Mouse (Mus musculus): ENCODE measurements at regions not wholly inside any gene's neighbourhood (a gene's known extent, or its start where the extent isn't known, plus 50 kb on each side); places are given as distances from the start of the nearest gene placed in this dataset.

DNA sequence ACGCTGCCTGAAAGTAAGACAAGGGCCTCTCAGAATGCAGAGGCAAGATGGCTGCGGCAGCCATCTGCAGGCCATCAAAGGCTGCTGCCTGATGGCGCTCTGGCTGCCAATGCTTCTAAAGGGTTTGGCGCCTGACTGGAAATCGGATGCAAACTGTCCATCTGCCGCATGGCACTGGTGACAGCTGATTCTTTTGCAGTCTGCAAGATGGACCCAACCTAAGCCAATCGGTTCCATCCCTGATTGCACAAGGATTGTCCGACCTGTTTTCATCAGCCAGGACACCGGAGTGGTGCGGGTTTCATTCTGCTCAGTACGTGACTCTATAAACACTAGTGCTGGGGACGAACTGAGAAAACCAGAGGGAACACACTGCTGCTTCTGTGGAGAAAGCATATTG, 183.1 kb upstream of the Tbc1d5 start:
- no peaks in the 10 kb centered on the region for H3K27me3 ChIP-seq (ENCODE audit: control insufficient read depth, insufficient read depth, insufficient read length)
- H3K4me2 ChIP-seq (ENCODE audit: low read depth), result no peak overlapping the region
- H3K4me3 ChIP-seq, result no peak overlapping the region
- no peaks in the 10 kb centered on the region for H3K79me2 ChIP-seq (ENCODE audit: control insufficient read depth, insufficient read depth)
- H3K36me3 ChIP-seq (ENCODE audit: control insufficient read depth, insufficient read depth), result no peaks in the 10 kb centered on the region
- H3ac ChIP-seq (ENCODE audit: control insufficient read depth, insufficient read length), result no peak overlapping the region
- TF ChIP-seq TCF12 (IDR thresholded peaks at IDR 0.05; ENCODE audit: insufficient read depth, poor library complexity, severe bottlenecking) (no peak), MAX (IDR thresholded peaks at IDR 0.05; ENCODE audit: low read depth) (no peak), POLR2A (IDR thresholded peaks at IDR 0.05; ENCODE audit: insufficient read length, low read depth) (no peak), USF1 (IDR thresholded peaks at IDR 0.05; ENCODE audit: low read depth) (no peak), SRF (IDR thresholded peaks at IDR 0.05; ENCODE audit: control insufficient read depth, insufficient read length, low read depth) (no peak), POLR2AphosphoS2 (IDR thresholded peaks at IDR 0.05; ENCODE audit: insufficient read length, low read depth) (no peak), E2F4 (IDR thresholded peaks at IDR 0.05; ENCODE audit: insufficient read depth) (no peak), MYOG (IDR thresholded peaks at IDR 0.05; ENCODE audit: control insufficient read depth in 1 of 3, insufficient read depth in 1 of 3, insufficient read length in 2 of 3, low read depth in 2 of 3) (no peak), MYOD1 (IDR thresholded peaks at IDR 0.05; ENCODE audit: control insufficient read depth in 1 of 3, insufficient read length in 2 of 3, low read depth in 2 of 3) (no peak), TCF3 (IDR thresholded peaks at IDR 0.05; ENCODE audit: insufficient read length, low read depth) (no peak), REST (IDR thresholded peaks at IDR 0.05; ENCODE audit: insufficient read depth, insufficient read length) (no peak)

DNA sequence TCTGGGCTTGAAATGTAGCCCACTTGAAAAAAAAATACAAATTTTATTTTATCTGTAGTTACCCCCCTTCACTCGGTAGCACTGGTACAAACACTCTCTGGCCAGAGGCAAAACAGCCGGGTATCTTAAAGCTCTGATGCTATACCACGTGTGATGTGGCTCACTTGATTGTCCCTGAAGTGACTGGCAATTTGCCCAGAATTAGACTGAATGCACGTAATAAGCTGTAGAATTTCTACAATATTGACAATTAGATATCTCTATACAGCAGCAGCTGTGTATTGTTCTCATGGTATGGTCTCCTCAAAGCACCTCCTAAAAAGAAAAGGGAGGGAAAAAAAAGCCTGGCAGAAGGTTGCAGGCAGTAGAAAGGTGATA, 179.2 kb upstream of the Tbc1d5 start:
- no peak overlapping the region for H3K4me2 ChIP-seq (ENCODE audit: low read depth)
- no peaks in the 10 kb centered on the region for H3K36me3 ChIP-seq (ENCODE audit: control insufficient read depth, insufficient read depth)
- H3K27me3 ChIP-seq (ENCODE audit: control insufficient read depth, insufficient read depth, insufficient read length), result no peaks in the 10 kb centered on the region
- no peaks in the 10 kb centered on the region for H3K79me2 ChIP-seq (ENCODE audit: control insufficient read depth, insufficient read depth)
- H3ac ChIP-seq (ENCODE audit: control insufficient read depth, insufficient read length), result no peak overlapping the region
- TF ChIP-seq CEBPB (IDR thresholded peaks at IDR 0.05; ENCODE audit: insufficient read depth, poor library complexity, severe bottlenecking) (no peak), MYOD1 (IDR thresholded peaks at IDR 0.05; ENCODE audit: control insufficient read depth in 1 of 3, insufficient read length in 2 of 3, low read depth in 2 of 3) (no peak), POLR2A (IDR thresholded peaks at IDR 0.05; ENCODE audit: insufficient read length, low read depth) (no peak)
- no peak overlapping the region for H3K4me3 ChIP-seq

- Histone ChIP-seq H3K4me3 (no peak overlapping the region), H3K36me3 (ENCODE audit: control insufficient read depth, insufficient read depth) (no peaks in the 10 kb centered on the region), H3K4me2 (ENCODE audit: low read depth) (no peak overlapping the region), H3K27me3 (ENCODE audit: control insufficient read depth, insufficient read depth, insufficient read length) (no peaks in the 10 kb centered on the region), H3K79me2 (ENCODE audit: control insufficient read depth, insufficient read depth) (no peaks in the 10 kb centered on the region), H3ac (ENCODE audit: control insufficient read depth, insufficient read length) (no peak overlapping the region)
- TF ChIP-seq POLR2AphosphoS2 (IDR thresholded peaks at IDR 0.05; ENCODE audit: insufficient read length, low read depth) (no peak), MYOG (IDR thresholded peaks at IDR 0.05; ENCODE audit: control insufficient read depth in 1 of 3, insufficient read depth in 1 of 3, insufficient read length in 2 of 3, low read depth in 2 of 3) (no peak), TCF12 (IDR thresholded peaks at IDR 0.05; ENCODE audit: insufficient read depth, poor library complexity, severe bottlenecking) (no peak), POLR2A (IDR thresholded peaks at IDR 0.05; ENCODE audit: insufficient read length, low read depth) (no peak), MAX (IDR thresholded peaks at IDR 0.05; ENCODE audit: low read depth) (no peak), CEBPB (IDR thresholded peaks at IDR 0.05; ENCODE audit: insufficient read depth, poor library complexity, severe bottlenecking) (no peak), REST (IDR thresholded peaks at IDR 0.05; ENCODE audit: insufficient read depth, insufficient read length) (no peak), TCF3 (IDR thresholded peaks at IDR 0.05; ENCODE audit: insufficient read length, low read depth) (no peak), SRF (IDR thresholded peaks at IDR 0.05; ENCODE audit: control insufficient read depth, insufficient read length, low read depth) (no peak), USF1 (IDR thresholded peaks at IDR 0.05; ENCODE audit: low read depth) (no peak), MYOD1 (IDR thresholded peaks at IDR 0.05; ENCODE audit: control insufficient read depth in 1 of 3, insufficient read length in 2 of 3, low read depth in 2 of 3) (no peak), E2F4 (IDR thresholded peaks at IDR 0.05; ENCODE audit: insufficient read depth) (no peak)
Observed at GRCm38 (mm10) chr17:51357690-51358361, 178.7 kb upstream of the Tbc1d5 start.

DNA sequence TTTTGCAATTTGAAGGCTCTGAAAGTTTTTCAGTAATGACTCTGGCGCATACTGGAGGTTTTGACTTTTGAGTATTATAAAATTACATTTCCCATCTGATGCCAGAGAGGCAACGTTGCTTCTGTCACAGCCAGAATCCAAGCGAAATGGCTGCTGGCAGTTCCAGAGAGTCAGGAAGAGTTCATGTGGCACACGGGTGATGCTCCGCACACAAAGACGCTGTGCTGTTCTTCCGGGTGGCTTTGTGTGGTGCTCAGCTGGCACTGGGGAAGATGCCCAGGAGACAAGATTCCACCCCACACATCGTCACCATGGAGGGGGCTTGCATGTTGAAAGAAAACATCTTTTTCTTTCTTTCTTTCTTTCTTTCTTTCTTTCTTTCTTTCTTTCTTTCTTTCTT, 177.3 kb upstream of the Tbc1d5 start:
- TF ChIP-seq POLR2A (IDR thresholded peaks at IDR 0.05; ENCODE audit: insufficient read length, low read depth) (no peak), USF1 (IDR thresholded peaks at IDR 0.05; ENCODE audit: low read depth) (no peak), TCF12 (IDR thresholded peaks at IDR 0.05; ENCODE audit: insufficient read depth, poor library complexity, severe bottlenecking) (no peak), CEBPB (IDR thresholded peaks at IDR 0.05; ENCODE audit: insufficient read depth, poor library complexity, severe bottlenecking) (no peak), SRF (IDR thresholded peaks at IDR 0.05; ENCODE audit: control insufficient read depth, insufficient read length, low read depth) (no peak), REST (IDR thresholded peaks at IDR 0.05; ENCODE audit: insufficient read depth, insufficient read length) (no peak), TCF3 (IDR thresholded peaks at IDR 0.05; ENCODE audit: insufficient read length, low read depth) (no peak), MAX (IDR thresholded peaks at IDR 0.05; ENCODE audit: low read depth) (no peak), MYOD1 (IDR thresholded peaks at IDR 0.05; ENCODE audit: control insufficient read depth in 1 of 3, insufficient read length in 2 of 3, low read depth in 2 of 3) (no peak), MYOG (IDR thresholded peaks at IDR 0.05; ENCODE audit: control insufficient read depth in 1 of 3, insufficient read depth in 1 of 3, insufficient read length in 2 of 3, low read depth in 2 of 3) (no peak), POLR2AphosphoS2 (IDR thresholded peaks at IDR 0.05; ENCODE audit: insufficient read length, low read depth) (no peak)
- no peak overlapping the region for H3K4me3 ChIP-seq
- no peaks in the 10 kb centered on the region for H3K27me3 ChIP-seq (ENCODE audit: control insufficient read depth, insufficient read depth, insufficient read length)
- H3K79me2 ChIP-seq (ENCODE audit: control insufficient read depth, insufficient read depth), result no peaks in the 10 kb centered on the region
- no peak overlapping the region for H3ac ChIP-seq (ENCODE audit: control insufficient read depth, insufficient read length)
- H3K36me3 ChIP-seq (ENCODE audit: control insufficient read depth, insufficient read depth), result no peaks in the 10 kb centered on the region
- H3K4me2 ChIP-seq (ENCODE audit: low read depth), result no peak overlapping the region

DNA sequence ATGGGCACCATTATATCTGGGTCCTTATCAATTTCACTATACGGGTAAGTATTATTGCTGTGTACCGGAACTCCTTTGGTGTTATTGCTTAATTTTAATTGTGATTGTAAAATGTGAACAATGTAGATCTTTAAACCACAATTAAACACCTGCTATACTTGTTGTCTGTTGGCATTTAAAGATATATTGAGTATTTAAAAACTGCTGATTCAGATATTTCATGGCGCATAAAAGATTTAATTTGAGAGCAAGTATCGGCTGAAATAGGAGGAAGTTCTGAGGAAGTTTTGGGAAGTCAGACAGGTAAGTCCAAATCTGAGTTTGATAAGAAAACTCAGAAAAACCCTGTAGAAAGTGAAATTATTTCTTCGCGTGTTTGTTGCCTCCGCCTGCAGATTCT, 142.7 kb upstream of the Tbc1d5 start:
- H3K79me2 ChIP-seq (ENCODE audit: control insufficient read depth, insufficient read depth), result no peaks in the 10 kb centered on the region
- H3K4me2 ChIP-seq (ENCODE audit: low read depth), result no peak overlapping the region
- no peak for TF ChIP-seq MYOG (IDR thresholded peaks at IDR 0.05; ENCODE audit: control insufficient read depth in 1 of 3, insufficient read depth in 1 of 3, insufficient read length in 2 of 3, low read depth in 2 of 3)
- TF ChIP-seq MYOD1 (IDR thresholded peaks at IDR 0.05; ENCODE audit: control insufficient read depth in 1 of 3, insufficient read length in 2 of 3, low read depth in 2 of 3), result no peak
- no peak for TF ChIP-seq POLR2A (IDR thresholded peaks at IDR 0.05; ENCODE audit: insufficient read length, low read depth)
- no peak for TF ChIP-seq TCF12 (IDR thresholded peaks at IDR 0.05; ENCODE audit: insufficient read depth, poor library complexity, severe bottlenecking)
- no peak for TF ChIP-seq MAX (IDR thresholded peaks at IDR 0.05; ENCODE audit: low read depth)
- no peak for TF ChIP-seq POLR2AphosphoS2 (IDR thresholded peaks at IDR 0.05; ENCODE audit: insufficient read length, low read depth)
- TF ChIP-seq E2F4 (IDR thresholded peaks at IDR 0.05; ENCODE audit: insufficient read depth), result no peak
- no peak for TF ChIP-seq TCF3 (IDR thresholded peaks at IDR 0.05; ENCODE audit: insufficient read length, low read depth)
- no peak for TF ChIP-seq SRF (IDR thresholded peaks at IDR 0.05; ENCODE audit: control insufficient read depth, insufficient read length, low read depth)
- TF ChIP-seq REST (IDR thresholded peaks at IDR 0.05; ENCODE audit: insufficient read depth, insufficient read length), result no peak
- TF ChIP-seq CEBPB (IDR thresholded peaks at IDR 0.05; ENCODE audit: insufficient read depth, poor library complexity, severe bottlenecking), result no peak
- TF ChIP-seq USF1 (IDR thresholded peaks at IDR 0.05; ENCODE audit: low read depth), result no peak
- no peaks in the 10 kb centered on the region for H3K36me3 ChIP-seq (ENCODE audit: control insufficient read depth, insufficient read depth)
- H3K27me3 ChIP-seq (ENCODE audit: control insufficient read depth, insufficient read depth, insufficient read length), result no peaks in the 10 kb centered on the region
- no peak overlapping the region for H3ac ChIP-seq (ENCODE audit: control insufficient read depth, insufficient read length)
- no peak overlapping the region for H3K4me3 ChIP-seq
